In the genomic region with DNA sequence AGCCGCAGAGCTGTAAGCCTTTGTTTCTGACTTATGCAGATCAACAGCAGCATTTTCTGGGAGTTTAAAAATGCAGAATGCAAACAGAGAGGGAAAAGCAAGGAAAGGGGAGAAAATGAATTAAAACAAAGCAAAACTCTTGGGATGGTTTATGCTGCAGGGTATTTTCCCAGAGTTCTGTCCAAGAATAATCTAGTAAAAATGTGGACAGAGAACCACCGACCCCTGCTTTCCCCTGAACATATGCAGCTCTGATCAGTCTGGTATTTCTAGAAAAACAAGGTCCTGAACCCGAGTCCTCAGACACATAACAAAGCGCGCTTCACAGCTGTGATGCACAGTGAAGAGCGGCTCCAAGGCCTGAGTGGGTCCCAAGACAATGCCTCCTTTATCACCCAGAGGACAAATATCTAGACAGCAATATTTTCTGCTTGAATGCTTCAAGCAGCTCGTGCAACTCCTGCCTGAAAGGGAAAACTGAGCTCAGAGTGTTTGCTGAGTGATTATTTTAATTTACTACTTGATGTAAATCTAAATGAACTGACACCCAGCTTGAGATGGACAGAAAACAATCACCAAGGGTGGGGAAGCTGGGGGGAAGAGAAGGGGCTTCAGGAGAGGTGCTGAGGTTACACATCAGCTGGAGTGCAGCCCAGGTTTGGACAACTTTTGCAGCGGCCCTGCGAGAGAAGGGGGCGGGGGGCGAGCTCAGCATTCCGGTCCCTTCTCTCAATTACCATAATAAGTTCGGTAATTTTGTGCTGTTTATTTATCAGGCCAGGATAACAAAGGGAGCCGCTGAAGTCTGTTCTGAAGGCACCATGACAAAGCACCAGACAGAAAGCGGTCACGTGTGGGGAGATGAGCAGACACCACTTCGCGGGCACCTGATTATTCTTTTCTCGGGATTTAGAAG, we compare ENCODE assay signal across 9 mouse cellular contexts.
DNase-seq lines count a peak whose midpoint lies in the region; ATAC-seq lines count a peak whose summit lies in the region.
"Had no signal": no experiment of that assay in that cellular context is flagged by ENCODE, and none has a peak within 500 bp of the region (broad histone marks: within the 10 kb centered on the region; RNA-seq: fewer than 3 reads in every experiment).

No protein-coding gene starts in this region.

- H3K4me2 ChIP-seq in kidney, embryonic 15.5 days = peak overlapping the region; percentile 60
- H3K4me2 ChIP-seq in embryonic facial prominence, embryonic 12.5 days (replicated peaks) = peak overlapping the region; percentile 58

- WGBS in kidney, embryonic 15.5 days = 10% methylated on average over 19 of the region's 19 CpGs
- WGBS in embryonic facial prominence, embryonic 12.5 days = 6% methylated on average over 19 of the region's 19 CpGs

- H3K4me1 ChIP-seq in kidney, embryonic 15.5 days = peaks cover 12% of the 10 kb centered on the region
- H3K4me1 ChIP-seq in embryonic facial prominence, embryonic 12.5 days = peaks cover 18% of the 10 kb centered on the region

- no peak for DNase-seq in kidney, postnatal 25 days
- DNase-seq in layer of hippocampus, adult 9-11 months = peak; percentile 17
- peak; percentile 62 for DNase-seq in neural tube, embryonic 10.5 days (ENCODE audit: extremely low spot score, low spot score)
- DNase-seq in urinary bladder, postnatal 14 days (ENCODE audit: low spot score) = no peak
- no peak for DNase-seq in adrenal gland, postnatal 4 days (ENCODE audit: low spot score in 2 of 2)

- no peak overlapping the region for H3K27ac ChIP-seq in kidney, embryonic 15.5 days
- peak overlapping the region; percentile 51 for H3K27ac ChIP-seq in embryonic facial prominence, embryonic 12.5 days

- no peaks in the 10 kb centered on the region for H3K27me3 ChIP-seq in kidney, embryonic 15.5 days
- no peaks in the 10 kb centered on the region for H3K27me3 ChIP-seq in embryonic facial prominence, embryonic 12.5 days

- peak; percentile 79; the same call in 1 of the 2 replicates for ATAC-seq in kidney, embryonic 15.5 days (replicated peaks; ENCODE audit: low FRiP score)
- peak; percentile 88 for ATAC-seq in embryonic facial prominence, embryonic 12.5 days (ENCODE audit: insufficient number of reproducible peaks, insufficient read depth, low FRiP score, low TSS enrichment)
- no peak for ATAC-seq in inflammation-experienced regulatory T-cells, adult 6 months
- ATAC-seq: Patski had no signal

- peak overlapping the region; percentile 33 for H3K4me3 ChIP-seq in kidney, embryonic 15.5 days (replicated peaks)
- peak overlapping the region; percentile 23 for H3K4me3 ChIP-seq in embryonic facial prominence, embryonic 12.5 days

- H3K36me3 ChIP-seq in kidney, embryonic 15.5 days = no peaks in the 10 kb centered on the region
- H3K36me3 ChIP-seq in embryonic facial prominence, embryonic 12.5 days = no peaks in the 10 kb centered on the region

- H3K9me3 ChIP-seq in kidney, embryonic 15.5 days (replicated peaks) = no peaks in the 10 kb centered on the region
- no peaks in the 10 kb centered on the region for H3K9me3 ChIP-seq in embryonic facial prominence, embryonic 12.5 days

- no peak overlapping the region for H3K9ac ChIP-seq in kidney, embryonic 15.5 days
- H3K9ac ChIP-seq in embryonic facial prominence, embryonic 12.5 days = peak overlapping the region; percentile 27

Comparison
In these comparisons a context has a peak if more than half of its experiments do, and no peak if none do; other contexts are left out.
1. DNase-seq: peak in layer of hippocampus, adult 9-11 months (single experiment) and neural tube, embryonic 10.5 days (single experiment); none in kidney, postnatal 25 days (0 of 2), urinary bladder, postnatal 14 days (single experiment) and adrenal gland, postnatal 4 days (0 of 2).